Mouse (Mus musculus) lung, embryonic 16.5 days (tissue): ENCODE results near the gene Ucn2. TPM values are rescaled to one million over a fixed set of nuclear protein-coding genes. Genes with fewer than 3 reads are reported as not detected.

Source experiments
- ATAC-seq: fragments of 200-750 bp; cut with Nextera tagmentation; 2 replicates; pipeline ENCODE4 v1.8.0; 2017; ENCODE audit warnings: low read depth, mild to moderate bottlenecking, moderate library complexity
- H3K27ac ChIP-seq: fragments of 300-500 bp; sonication (generic); 2 replicates; pipeline ENCODE4 v1.5.1; 2014; ENCODE audit warnings: mild to moderate bottlenecking, control low read depth, low read length
- H3K27me3 ChIP-seq: fragments of 300-500 bp; sonication (generic); 2 replicates; pipeline ENCODE4 v1.6.1; 2014; ENCODE audit warnings: low read depth, low read length, mixed read lengths; ENCODE audit not compliant: control insufficient read depth, insufficient read depth
- H3K36me3 ChIP-seq: fragments of 300-500 bp; sonication (generic); 2 replicates; pipeline ENCODE4 v1.6.1; 2014; ENCODE audit warnings: low read length; ENCODE audit not compliant: control insufficient read depth, insufficient read depth
- H3K4me1 ChIP-seq: fragments of 300-500 bp; sonication (generic); replicated peaks from 2 replicates; pipeline ENCODE4 v1.6.1; 2014; ENCODE audit warnings: low read length, mixed read lengths; ENCODE audit not compliant: control insufficient read depth, insufficient read depth
- H3K4me2 ChIP-seq: fragments of 300-500 bp; sonication (generic); 2 replicates; pipeline ENCODE4 v1.6.1; 2014; ENCODE audit warnings: low read depth, low read length, control low read depth
- H3K4me3 ChIP-seq: fragments of 300-500 bp; sonication (generic); 2 replicates; pipeline ENCODE4 v1.5.1; 2014; ENCODE audit warnings: mild to moderate bottlenecking, low read length, control low read depth
- H3K9ac ChIP-seq: fragments of 300-500 bp; sonication (generic); 2 replicates; pipeline ENCODE4 v1.6.1; 2014; ENCODE audit warnings: low read length, control low read depth
- H3K9me3 ChIP-seq: fragments of 300-500 bp; sonication (generic); 2 replicates; pipeline ENCODE4 v1.6.1; 2016; ENCODE audit warnings: low read length; ENCODE audit not compliant: control insufficient read depth
- WGBS: fragments of 180-500 bp; shearing (Covaris S2); extraction: QIAGEN DNeasy Blood & Tissue Kit; methylation state at CpG from one replicate; pipeline ENCODE4 v1.1.7; 2014; 5-methylcytosine and 5-hydroxymethylcytosine counted together
- polyA plus RNA-seq: library from polyadenylated mRNA; unstranded; fragments of >200 nt; fragmentation: Nextera tagmentation; extraction: Ambion mirVana; gene quantifications from 2 replicates; pipeline ENCODE4 v1.2.1, GENCODE M21; 2015

Gene Ucn2
- polyA plus RNA-seq, 1 experiment from 2014 or later, result not detected

GRCm38 (mm10) chr9:108989802-108990461 lies 4.1 kb downstream of the Ucn2 start:
- H3K4me2 ChIP-seq, result no peak overlapping the region
- H3K36me3 ChIP-seq, result no peaks in the 10 kb centered on the region
- H3K27me3 ChIP-seq, result no peaks in the 10 kb centered on the region
- no peaks in the 10 kb centered on the region for H3K9me3 ChIP-seq
- H3K27ac ChIP-seq, result no peak overlapping the region; the same call in 1 of the 2 replicates
- H3K4me3 ChIP-seq, result no peak overlapping the region
- 71% methylated on average over 4 of the region's 4 CpGs for WGBS
- ATAC-seq, result no peak
- no peak overlapping the region for H3K9ac ChIP-seq
- H3K4me1 ChIP-seq, result peaks cover 26% of the 10 kb centered on the region

DNA sequence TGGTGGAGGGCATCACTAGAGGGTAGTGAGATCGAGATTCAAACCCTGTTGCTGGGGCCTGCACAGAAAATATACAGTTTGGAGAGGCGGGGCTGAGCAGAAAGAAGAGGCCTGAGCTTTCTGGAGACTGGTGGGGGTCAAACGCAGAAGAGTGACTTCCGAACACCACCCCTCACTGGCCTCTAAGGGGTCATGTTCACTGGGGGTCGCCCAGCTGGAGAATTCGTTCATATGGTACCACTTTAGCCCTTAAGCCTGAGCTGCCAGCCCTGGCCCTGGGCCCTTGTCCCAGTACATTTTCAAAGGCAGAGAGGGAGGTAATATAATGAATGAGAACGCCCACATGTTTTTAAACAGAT lies 4.6 kb downstream of the Ucn2 start:
- H3K27ac ChIP-seq, result peak overlapping the region; percentile 92
- H3K27me3 ChIP-seq, result no peaks in the 10 kb centered on the region
- no peak overlapping the region for H3K4me2 ChIP-seq
- H3K9me3 ChIP-seq, result no peaks in the 10 kb centered on the region
- peaks cover 28% of the 10 kb centered on the region for H3K4me1 ChIP-seq
- no peak overlapping the region for H3K9ac ChIP-seq
- ATAC-seq, result no peak
- no peak overlapping the region for H3K4me3 ChIP-seq
- WGBS, result 77% methylated on average over 7 of the region's 7 CpGs
- H3K36me3 ChIP-seq, result no peaks in the 10 kb centered on the region

GRCm38 (mm10) chr9:108991428-108992084 lies 5.7 kb downstream of the Ucn2 start, which contains the start of gene Pfkfb4:
Pfkfb4 (plus strand) TSS chr9:108991778.
- under 1% methylated on average over 31 of the region's 31 CpGs for WGBS
- Histone ChIP-seq H3K4me1 (peaks cover 28% of the 10 kb centered on the region), H3K4me2 (peak within 1 kb of the TSS; percentile 96), H3K36me3 (no peaks in the 10 kb centered on the region), H3K27ac (peak within 1 kb of the TSS; percentile 92), H3K9ac (peak within 1 kb of the TSS; percentile 65), H3K27me3 (no peaks in the 10 kb centered on the region), H3K4me3 (peak within 1 kb of the TSS; percentile 67), H3K9me3 (no peaks in the 10 kb centered on the region)
- ATAC-seq, result peak; percentile 96

DNA sequence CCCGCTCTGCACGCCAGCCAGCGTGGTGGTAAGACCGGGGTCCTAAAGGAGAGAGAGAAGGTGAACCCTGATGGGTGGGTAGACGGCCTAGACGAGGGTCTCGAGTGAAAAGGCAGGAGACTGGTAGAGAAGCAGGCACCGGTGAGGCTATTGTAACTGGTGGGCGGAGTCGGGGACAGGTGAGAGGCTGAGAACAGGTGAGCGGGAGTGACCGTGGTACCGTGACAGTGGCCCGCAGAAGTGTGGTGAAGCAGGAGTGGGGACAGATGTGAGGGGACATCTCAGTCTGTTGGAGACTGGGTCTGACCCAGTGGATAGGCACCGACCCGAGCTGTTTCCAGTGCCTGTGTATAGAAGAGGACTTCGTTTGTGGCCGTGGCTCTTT lies 6.3 kb downstream of the Ucn2 start:
- peak overlapping the region; percentile 64 for H3K27ac ChIP-seq
- 6% methylated on average over 18 of the region's 18 CpGs for WGBS
- ATAC-seq, result peak; percentile 6; the same call in 1 of the 2 replicates

DNA sequence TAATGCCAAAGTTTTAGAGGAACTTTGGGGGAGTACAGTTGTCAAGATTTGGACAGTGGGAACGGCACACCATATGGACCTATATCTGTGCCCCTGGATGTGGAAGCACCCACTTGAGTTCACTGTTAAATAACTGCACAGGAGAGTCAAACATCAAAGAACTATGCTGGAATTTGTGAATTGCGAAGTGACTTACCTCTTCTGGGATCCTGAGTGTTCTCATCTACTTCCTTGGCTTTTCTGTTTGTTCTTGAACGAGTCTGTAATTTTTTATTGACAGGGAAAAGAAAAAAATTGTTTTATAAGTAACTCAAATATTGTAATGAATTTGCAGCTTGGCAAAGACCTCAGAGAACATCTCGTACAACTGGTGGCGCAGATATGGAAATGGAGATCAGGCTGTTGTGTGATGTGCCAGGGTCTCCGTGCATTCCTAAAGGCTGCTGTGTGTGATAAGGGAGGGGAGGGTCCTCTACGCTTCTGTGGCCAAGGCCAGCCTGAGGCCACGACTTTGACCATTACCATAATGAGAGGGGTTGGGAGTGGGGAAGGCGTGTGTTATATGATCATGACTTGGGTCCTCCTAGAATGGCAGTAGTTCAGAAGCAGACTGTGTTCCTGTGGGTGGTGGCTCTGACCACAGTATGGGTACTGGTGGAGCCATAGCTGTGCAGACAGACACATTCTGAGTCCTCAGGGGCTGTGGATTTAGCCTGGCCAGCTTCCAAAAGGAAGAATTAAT lies 7.0 kb downstream of the Ucn2 start:
- H3K27ac ChIP-seq, result peak overlapping the region; percentile 64
- H3K4me2 ChIP-seq, result peak overlapping the region; percentile 96
- peaks cover 25% of the 10 kb centered on the region for H3K4me1 ChIP-seq
- WGBS, result 49% methylated on average over 9 of the region's 9 CpGs
- no peaks in the 10 kb centered on the region for H3K36me3 ChIP-seq
- H3K9me3 ChIP-seq, result no peaks in the 10 kb centered on the region
- no peaks in the 10 kb centered on the region for H3K27me3 ChIP-seq
- no peak overlapping the region; the same call in 1 of the 2 replicates for H3K9ac ChIP-seq
- H3K4me3 ChIP-seq, result peak overlapping the region; percentile 67
- no peak for ATAC-seq

More for the DNA sequence above, 6.3 kb downstream of the Ucn2 start:
- Histone ChIP-seq H3K27me3 (no peaks in the 10 kb centered on the region), H3K9me3 (no peaks in the 10 kb centered on the region), H3K36me3 (no peaks in the 10 kb centered on the region), H3K4me1 (peaks cover 28% of the 10 kb centered on the region), H3K9ac (peak overlapping the region; percentile 65), H3K4me3 (peak overlapping the region; percentile 67), H3K4me2 (peak overlapping the region; percentile 96)

DNA sequence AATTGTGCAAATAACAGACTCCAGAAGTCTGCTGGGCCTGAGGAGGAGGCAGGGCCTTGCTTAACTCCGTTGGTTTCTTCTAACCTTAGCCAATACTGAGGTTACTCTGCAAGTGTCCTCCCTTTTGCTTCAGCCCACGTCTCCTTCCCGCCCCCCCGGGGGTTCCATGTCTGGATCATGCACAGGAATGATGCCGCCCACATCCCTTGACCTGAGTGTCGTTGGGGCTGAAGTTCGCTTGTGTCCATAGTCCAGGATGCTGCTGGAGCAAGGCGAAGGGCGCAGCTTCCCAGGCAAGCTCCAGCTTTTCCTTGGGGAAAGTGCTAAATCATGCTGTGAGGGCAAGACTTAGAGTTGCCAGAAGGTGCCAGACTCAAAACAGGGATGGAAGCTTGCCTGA lies 10.6 kb downstream of the Ucn2 start:
- H3K27me3 ChIP-seq, result no peaks in the 10 kb centered on the region
- H3K4me2 ChIP-seq, result no peak overlapping the region
- H3K4me1 ChIP-seq, result peaks cover 12% of the 10 kb centered on the region
- no peak overlapping the region for H3K4me3 ChIP-seq
- no peak overlapping the region for H3K9ac ChIP-seq
- 60% methylated on average over 9 of the region's 9 CpGs for WGBS
- no peak for ATAC-seq
- H3K36me3 ChIP-seq, result no peaks in the 10 kb centered on the region
- H3K27ac ChIP-seq, result no peak overlapping the region
- no peaks in the 10 kb centered on the region for H3K9me3 ChIP-seq

DNA sequence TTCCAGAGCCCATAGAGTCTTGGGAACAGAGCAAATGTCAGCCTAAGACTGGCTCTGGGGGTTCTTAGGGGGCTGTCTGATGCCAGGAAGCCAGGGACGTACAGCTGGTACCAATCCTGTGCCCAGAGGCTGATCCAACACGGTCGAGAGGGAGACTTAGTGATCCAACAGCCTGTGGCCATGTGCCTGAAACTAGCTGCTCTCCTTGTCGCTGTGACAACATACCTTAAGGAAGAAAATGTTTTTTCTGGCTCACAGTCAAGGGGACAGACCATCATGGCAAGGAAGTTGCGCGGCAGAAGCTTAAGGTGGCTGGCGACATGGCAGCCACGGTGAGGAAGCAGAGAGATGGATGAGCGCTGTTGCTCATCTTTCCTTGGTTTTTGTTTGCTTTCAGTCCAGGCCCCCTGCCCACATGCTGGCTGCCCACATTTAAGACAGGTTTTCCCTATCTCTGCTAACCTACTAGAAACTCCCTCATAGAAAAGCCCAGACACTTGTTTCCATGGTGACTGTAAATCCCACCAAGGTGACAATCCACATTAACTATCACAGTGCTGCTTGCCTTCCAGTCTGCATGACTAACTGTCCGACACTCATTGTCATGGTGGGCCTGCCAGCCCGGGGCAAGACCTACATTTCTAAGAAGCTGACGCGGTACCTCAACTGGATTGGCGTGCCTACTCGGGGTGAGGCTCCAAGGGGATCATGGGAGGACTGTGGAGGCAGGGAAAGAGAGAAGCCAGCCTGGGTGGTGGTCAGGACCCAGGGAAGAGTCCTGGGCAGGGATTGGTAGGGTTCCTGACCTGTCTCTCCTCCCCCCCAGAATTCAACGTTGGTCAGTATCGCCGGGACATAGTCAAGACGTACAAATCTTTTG lies 12.7 kb downstream of the Ucn2 start:
- no peak overlapping the region for H3K9ac ChIP-seq
- no peak overlapping the region for H3K4me2 ChIP-seq
- WGBS, result 72% methylated on average over 19 of the region's 19 CpGs
- no peak for ATAC-seq
- no peaks in the 10 kb centered on the region for H3K27me3 ChIP-seq
- no peaks in the 10 kb centered on the region for H3K9me3 ChIP-seq
- H3K4me1 ChIP-seq, result 0 out of 2 replicates have a peak, but pooled peaks cover 2% of the 10 kb centered on the region
- no peak overlapping the region for H3K27ac ChIP-seq
- H3K4me3 ChIP-seq, result no peak overlapping the region
- no peaks in the 10 kb centered on the region for H3K36me3 ChIP-seq

DNA sequence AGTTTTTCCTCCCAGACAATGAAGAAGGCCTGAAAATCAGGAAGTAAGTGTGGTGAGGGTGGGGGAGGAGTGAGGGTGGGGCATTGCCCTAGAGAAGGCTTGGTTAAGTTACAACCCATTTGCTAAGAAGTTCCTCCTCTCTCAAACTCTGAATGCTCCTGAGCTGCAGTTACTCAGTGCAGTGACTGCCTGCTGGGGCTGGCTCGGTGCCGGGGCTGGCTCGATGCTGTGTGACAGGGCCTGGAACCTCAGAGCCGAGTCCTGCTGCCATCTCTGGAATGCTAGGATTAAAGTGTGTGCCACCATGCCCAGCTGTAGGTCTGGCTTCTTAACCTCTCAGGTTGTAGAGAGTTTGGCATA lies 13.3 kb downstream of the Ucn2 start:
- H3K36me3 ChIP-seq, result no peaks in the 10 kb centered on the region
- H3K4me1 ChIP-seq, result 0 out of 2 replicates have a peak, but pooled peaks cover 2% of the 10 kb centered on the region
- H3K4me2 ChIP-seq, result no peak overlapping the region
- H3K4me3 ChIP-seq, result no peak overlapping the region
- no peaks in the 10 kb centered on the region for H3K27me3 ChIP-seq
- H3K9ac ChIP-seq, result no peak overlapping the region
- no peaks in the 10 kb centered on the region for H3K9me3 ChIP-seq
- no peak for ATAC-seq
- H3K27ac ChIP-seq, result no peak overlapping the region
- WGBS, result 78% methylated on average over 4 of the region's 4 CpGs
